Mouse (Mus musculus) erythroblast, embryonic 14.5 days (primary cell): ENCODE measurements at regions not wholly inside any gene's neighbourhood (a gene's known extent, or its start where the extent isn't known, plus 50 kb on each side); places are given as distances from the start of the nearest gene placed in this dataset.

Source experiments
- GATA1 ChIP-seq: IDR thresholded peaks from 2 replicates; pipeline ENCODE4 v1.6.1; 2012; ENCODE audit warnings: low read length, inconsistent platforms, mixed read lengths
- TAL1 ChIP-seq: IDR thresholded peaks from 3 replicates; pipeline ENCODE4 v1.6.1; 2012; ENCODE audit warnings: low read length, inconsistent platforms, mixed read lengths

- TF ChIP-seq TAL1 (no peak), GATA1 (no peak)
Observed at GRCm38 (mm10) chr10:98514836-98515235, 399.4 kb upstream of the Atp2b1 start.
